Mouse (Mus musculus) ovary, postnatal 14 days (tissue): Measurements from ENCODE around the gene Zfp961.
"Not testable (repeated sequence)": the region's sequence is repeated elsewhere in the genome, so short reads cannot be mapped to it uniquely, and the experiment has no call there.

ENCODE experiments used
- DNase-seq: peaks from one replicate; pipeline ENCODE4 v3.0.0; 2022; ENCODE audit warnings: low spot score

Zfp961 gene

DNA sequence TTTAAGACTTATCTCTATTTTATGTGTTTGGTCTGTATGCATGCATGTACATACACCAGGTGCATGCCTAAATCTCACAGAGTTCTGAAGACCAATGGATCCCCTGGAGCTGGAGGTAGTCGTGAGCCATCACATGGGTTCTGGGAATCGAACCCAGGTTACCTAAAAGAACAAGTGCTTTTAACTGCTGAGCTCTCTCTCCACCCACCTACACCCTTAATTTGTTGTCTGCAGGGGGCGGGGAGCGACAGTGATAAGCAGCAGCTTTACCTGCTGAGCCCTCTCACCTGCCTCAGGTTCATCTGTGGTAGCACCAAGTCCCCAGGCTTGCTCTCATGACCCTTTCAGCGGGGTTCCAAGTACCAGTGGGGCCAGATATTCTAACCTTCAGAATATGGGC, 11.0 kb downstream of the Zfp961 start:
- no peak for DNase-seq

DNA sequence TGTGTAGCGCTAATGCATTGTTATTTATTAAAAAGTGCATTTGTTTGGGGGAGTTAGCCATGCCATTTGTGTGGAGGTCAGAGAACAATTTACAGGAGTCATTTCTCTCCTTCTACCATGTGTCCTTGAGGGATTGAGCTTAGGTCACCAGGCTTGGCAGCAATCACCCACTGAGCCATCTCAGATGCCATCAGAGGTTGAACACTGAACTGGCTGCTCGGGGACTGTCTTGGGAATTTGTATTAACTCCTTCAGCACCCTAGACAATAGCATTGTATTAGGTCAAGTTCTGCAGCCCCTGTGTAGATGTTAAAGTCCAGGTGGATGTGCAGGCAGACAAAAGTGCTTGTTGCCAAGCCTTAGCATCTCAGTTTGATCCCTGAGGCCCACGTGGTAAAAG, 13.2 kb downstream of the Zfp961 start:
- DNase-seq = no peak

DNA sequence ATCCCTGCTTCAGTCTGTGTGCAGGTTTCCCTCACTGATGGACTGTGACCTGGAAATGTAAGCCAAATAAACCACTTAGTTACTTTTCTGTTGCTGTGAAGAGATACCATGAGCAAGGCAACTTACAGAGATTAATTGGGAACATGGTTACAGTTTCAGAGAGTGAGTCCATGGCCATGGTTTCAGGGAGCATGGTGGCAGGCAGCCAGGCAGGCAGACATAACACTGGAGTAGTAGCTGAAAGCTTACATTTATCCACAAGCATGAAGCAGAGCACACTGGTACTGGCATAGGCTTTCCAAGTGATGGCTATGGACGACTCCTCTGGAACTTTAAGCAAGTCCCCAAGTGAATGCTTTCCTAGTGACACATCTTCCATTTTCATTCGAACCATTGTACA, 14.3 kb downstream of the Zfp961 start:
- no peak for DNase-seq

DNA sequence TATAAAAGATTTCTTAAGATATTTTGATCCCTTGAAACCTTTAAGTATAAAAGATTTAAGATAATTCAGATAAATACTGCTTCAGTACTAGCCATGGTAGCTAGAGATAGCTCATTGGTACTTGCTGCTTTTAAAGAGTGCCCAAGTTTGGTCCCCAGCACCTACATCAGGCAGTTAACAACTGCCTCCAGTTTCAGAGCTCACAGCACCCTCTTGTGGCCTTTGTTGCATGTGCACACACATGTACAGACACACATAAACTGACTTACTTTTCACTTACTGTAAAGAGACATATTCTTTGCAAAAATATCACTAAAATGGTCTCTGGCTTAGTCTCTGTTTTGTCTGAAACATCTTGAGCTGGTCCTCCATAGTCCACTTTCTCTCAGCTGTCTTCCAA, 15.6 kb downstream of the Zfp961 start:
- no peak for DNase-seq

DNA sequence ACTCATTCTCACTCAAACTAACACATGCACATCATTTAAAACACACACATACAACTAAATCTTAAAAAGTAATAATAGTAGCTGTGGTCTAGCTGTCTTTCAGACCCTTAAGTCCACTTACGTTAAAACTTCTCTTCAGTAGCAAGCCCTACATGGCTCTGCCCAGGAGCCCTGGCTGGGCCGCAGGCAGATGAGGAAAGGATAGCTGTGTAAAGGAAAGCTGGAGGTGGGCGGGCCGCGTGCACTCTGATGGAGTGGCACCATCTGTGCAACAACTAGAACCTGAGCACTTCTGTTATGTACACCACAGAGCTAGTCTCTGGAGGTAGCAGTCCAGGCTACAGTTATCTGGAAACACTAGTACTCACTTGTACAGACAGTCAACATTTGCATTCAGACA, 16.4 kb downstream of the Zfp961 start:
- DNase-seq = no peak

DNA sequence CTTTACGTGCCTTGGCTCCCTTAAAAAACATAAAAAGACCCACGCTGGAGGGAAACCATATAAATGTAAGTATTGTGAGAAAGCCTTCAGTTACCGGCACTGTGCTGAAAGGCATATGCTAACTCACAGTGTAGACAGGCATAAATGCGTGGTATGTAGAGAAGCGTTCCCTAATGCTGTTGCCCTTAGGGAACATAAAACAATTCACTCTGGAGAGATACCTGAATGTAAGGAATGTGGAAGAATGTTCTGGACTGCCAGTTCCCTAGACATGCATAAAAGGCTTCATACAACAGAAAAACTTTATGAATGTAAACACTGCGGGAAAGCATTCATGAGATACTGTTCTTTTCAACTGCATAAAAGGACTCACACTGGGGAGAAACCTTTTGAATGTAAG, 17.3 kb downstream of the Zfp961 start:
- DNase-seq = no peak

DNA sequence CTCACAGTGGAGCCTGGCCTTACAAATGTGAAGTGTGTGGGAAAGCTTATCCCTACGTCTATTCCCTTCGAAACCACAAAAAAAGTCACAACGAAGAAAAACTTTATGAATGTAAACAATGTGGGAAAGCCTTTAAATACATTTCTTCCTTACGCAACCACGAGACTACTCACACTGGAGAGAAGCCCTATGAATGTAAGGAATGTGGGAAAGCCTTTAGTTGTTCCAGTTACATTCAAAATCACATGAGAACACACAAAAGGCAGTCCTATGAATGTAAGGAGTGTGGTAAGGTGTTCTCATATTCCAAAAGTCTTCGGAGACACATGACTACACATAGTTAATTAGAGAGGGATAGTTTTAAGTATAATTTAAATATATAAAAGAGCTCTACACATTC, 17.8 kb downstream of the Zfp961 start:
- no peak for DNase-seq

DNA sequence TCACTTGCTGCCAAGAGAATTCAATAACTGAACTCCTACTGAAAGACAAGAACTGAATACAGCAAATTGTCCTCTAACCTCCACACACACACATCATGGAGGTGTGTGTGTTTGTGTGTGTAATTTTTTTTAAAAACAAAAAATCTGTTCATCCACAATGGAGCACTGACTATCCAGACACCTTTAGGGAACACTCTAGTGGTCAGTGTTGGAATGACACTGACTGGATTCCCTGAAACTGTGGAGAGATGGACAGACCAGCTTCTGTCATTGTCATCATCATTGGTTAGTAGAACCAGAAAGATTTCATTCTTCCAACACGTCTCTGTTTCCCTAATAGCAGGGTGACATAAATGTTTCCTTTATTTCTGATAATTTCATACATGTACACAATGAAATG, 21.1 kb downstream of the Zfp961 start:
- no peak for DNase-seq

DNA sequence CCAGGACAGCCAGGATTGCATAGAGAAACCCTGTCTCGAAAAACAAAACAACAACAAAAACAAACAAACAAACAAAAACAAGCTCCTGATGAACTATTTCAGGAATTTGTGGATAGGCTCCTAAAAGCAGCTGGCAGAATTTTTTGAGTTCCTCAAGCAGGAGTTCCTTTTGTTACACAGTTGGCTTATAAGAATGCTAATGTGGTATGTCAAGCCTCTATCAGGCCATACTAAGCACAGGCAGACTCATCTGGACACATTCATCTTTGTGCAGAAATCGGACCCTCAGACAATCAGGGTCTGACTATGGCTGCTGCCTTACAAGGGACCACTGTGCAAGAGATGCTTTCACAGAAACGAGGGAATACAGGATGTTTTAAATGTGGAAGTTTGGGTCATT, 23.4 kb downstream of the Zfp961 start:
- DNase-seq = no peak

DNA sequence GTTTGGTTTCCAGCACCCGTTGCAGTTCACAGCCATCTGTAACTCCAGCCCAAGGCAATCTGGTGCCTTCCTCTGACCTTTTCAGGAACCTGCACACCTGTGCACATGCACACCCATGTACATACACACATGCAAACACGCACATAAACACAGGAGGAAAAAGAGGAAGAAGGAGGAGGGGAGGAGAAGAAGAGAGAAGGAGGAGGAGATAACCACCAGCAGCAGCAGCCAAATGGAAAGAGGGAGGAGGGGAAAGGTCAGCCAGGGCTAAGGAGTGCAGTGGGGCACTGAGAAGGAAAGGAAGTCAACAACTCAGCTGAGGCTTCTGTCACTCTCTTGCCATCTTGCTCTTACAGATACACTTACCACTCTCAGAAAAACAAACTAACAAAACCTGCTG, 30.2 kb downstream of the Zfp961 start:
- DNase-seq = no peak

DNA sequence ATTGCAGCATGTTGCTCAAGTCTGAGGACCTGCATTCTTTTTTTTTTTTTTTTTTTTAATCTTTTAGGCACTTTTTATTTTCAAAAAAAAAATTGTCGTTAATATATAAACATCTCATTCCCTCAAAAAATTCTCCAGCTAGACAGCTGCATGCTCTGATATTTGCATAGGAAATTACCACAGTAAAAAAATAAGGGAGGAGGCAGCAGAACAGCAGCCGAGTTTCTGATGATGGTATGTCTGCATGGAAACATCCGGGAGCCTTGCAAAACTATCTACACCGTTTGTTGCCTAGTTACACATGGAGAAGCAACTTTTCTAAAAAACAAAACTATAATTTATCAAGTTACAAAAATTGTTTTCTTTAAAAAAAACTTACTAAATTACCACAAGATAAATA, 30.6 kb downstream of the Zfp961 start:
- no peak for DNase-seq

DNA sequence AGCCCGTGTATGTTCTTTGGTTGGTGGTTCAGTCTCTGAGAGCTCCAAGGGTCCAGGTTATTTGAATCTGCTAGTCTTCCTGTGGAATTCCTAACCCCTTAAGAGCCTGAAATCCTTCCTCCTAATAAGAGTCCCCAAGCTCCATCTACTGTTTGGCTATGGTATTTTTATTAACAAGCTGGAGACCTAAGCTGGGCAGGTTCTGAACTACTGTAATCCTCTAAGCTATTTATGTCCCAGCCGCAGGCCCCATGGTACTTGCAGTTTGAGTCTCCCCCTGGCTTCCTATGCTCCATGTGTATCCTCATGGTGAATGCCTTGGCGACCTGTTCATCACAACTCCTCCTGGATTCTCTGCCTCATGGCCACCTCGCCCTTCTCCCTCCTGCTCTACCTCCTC, 33.8 kb downstream of the Zfp961 start:
- no peak for DNase-seq

DNA sequence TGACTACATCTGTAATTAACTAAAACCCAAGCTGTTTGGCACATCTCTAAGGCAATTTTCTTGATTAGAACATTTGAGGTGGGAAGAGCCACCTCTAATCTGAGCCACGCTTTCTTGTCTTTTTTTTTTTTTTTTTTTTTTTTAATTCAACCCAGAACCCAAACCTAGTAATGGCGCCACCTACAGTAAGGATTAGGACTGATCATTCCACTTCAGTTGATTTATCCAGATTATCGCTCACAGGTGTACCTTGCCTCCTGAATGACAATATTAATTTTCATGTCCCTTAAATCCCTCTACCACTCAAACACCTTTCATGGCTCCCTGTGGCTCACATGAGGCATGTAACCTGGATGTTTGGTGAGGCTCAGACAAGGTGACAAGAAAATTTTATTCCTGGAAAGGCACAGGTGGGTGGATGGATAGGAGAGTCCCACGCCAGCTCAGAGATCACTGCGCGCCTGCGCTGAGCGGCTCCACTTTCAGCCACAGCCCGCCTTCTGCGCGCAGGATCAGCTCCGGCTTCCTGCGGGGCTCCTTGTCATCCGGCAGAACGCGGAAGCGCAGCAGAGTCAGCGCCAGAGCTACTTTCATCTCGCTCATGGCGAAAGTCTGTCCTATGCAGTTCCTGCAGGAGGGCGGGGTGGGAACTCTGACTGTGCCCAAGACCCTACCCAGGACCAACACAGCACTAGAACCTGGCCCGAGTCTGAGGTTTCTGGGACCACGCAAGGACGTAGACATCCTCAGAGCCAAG, 37.5 kb downstream of the Zfp961 start:
- no peak for DNase-seq

DNA sequence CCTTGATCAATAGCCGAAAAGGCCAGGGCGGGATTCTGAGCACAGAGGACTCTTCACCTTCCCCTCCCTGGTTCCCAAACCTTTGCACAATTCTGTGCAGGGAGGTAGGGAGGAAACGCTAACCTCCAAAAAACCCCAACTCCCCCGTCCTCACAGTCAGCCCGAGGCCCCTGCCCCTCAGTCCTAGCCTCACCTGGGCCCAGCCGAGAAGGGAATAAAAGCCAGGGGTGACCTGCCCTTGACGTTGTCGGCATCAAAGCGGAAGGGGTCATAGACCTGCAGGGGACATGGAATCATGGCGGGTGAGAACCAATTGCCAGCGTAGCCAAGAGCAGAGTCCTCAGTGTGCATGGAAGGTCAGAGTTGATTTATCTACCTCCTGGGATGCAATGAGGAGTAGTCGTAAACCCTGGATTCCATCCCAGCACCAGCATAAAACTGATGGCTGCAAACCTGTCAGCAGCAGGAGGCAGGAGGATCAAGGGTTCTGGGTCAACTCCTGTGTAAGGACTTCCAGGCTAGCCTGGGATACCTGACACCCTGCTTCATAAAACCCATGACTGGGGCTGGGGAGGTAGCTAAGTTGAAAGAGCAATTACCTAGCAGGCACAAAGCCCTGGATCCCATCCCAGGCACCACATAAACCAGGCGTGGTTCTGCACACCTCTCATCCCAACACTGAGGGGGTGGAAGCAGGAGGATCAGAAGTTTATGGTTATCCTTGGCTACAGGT, 38.2 kb downstream of the Zfp961 start:
- DNase-seq = no peak

DNA sequence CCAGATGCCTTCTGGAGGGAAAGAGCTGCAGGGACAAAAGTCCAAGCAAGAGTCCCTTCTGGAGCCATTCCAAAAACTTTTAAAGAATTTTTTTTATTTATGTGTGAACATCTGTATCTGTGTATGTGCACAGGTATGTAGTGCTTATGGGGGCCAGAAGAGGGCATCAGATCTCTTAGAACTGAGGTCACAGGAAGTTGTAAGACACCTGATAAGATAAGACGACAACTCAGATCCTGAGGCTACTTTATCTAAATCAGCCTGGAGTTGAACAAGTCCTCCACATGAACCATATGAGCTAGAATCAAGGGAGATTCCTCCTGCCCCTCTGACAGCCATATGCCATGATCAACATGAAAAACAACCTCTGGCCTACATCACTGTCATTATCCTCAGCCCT, 48.6 kb downstream of the Zfp961 start:
- DNase-seq = no peak

DNA sequence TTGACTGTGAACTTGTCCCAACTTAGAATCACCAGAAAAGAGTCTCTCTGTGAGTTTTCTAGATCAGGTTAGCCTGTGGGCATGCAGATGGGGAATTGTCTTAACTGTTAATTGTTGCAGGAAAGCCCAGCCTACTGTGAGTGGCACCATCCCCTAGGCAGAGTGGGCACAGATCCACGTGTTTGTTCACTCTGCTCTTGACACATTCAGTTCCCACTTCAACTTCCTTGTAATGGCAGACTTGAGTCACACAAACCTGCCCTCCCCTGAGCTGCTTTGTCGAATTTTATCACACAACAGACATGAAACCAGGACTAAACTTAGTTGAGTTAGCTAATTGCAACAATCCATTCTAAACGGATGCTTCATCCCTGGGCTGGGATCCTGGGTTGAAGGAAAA, 49.4 kb downstream of the Zfp961 start:
- no peak for DNase-seq

DNA sequence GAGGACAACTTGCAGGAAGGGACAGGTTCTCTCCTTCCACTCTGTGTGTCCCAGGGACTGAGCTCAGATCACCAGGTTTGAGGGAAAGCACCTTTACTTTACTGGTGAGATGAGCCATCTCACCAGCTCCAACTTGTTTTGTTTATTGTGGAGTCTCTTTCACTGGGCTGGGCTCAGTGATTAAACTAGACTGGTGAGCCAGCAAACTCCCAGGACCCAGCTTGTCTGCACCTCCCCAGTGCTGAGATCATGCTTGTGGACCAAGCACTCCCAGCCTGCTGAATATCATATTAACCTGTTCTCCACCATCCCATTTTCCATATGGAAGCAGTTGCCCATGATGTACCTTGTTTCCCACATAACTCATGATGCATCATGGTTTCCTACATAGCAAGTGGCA, 52.1 kb downstream of the Zfp961 start:
- DNase-seq = no peak

DNA sequence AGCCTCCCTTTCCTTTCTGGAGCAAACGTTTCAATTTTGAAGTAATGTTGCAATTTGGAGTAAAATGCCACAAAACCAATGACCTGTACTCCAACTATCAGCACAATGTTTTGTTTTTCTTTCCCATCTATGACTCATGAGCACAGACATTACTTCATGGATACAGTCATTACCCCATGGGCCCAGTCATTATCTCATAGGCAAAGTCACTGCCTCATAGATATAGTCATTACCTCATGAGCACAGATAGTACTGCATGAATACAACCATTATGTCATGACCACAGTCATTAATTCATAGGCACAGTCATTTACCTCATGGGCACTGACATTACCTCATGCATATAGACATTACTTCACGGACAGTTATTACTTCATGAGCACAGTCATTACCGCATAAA, 55.1 kb downstream of the Zfp961 start:
- DNase-seq = no peak

DNA sequence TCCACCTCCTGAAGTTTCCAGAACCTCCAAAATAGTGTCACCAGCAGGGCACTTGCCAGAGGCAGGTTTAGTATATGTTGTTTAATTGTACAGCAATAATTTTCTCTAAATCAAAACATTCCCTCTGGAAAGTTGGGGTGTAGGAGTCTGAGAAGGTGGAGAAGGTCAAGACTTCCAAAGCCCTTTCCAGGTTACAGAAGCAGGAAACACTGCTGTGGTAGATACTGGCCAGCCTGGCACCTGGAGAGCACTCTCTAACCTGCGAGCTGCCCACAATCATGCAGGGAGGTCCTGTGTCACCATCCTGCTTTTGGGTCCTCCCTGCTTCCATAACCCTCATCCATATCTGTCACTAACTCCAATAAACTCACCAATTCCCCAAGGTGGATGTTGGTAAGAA, 55.9 kb downstream of the Zfp961 start:
- DNase-seq = no peak

DNA sequence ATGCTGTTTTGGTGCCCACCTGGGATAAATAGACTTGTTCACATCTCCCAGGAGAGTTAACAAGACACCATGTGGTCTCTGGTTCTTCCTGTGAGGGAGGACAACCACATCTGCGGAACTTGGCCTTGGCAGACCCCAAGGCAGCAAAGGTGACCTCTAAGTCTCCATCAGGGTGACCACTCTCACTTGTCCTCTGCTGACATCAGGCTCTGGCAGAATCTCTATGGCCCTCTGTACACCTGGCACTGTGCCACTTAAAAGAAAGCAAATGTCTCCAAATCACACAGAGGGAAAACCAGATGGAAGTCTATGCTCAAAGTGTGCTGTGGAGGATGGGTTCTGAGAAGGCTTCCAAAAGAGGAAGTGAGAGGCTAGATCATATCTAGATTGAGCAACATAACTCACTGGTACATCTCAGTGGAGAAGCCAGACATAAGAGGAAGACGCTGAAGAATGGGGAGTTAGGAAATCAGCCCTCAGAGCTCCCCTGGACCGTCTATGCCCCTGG, 57.4 kb downstream of the Zfp961 start:
- no peak for DNase-seq

DNA sequence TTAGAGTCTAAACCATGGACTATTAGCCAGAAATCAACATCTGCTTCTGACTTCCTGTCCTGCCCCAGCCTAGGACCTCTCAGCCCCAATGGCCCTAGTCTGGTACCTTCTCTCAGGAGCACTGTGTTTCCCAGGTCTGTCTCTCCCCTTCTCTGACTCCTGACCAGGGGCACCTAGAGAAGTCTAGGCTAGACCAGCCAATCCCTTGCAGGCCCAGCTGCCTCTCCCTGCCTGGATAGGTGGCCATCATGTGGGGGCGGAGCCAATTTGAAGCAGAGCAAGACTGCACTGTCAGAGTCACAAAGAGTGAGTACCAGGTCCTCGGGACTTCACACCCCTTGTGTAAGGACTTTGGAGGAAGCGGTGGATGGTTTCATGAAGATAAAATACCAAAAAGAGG, 58.6 kb downstream of the Zfp961 start, which contains the start of gene Cyp4f18:
Gene Cyp4f18 (minus strand): TSS at position 154 of the 400 bp plus-strand sequence.
- no peak for DNase-seq

DNA sequence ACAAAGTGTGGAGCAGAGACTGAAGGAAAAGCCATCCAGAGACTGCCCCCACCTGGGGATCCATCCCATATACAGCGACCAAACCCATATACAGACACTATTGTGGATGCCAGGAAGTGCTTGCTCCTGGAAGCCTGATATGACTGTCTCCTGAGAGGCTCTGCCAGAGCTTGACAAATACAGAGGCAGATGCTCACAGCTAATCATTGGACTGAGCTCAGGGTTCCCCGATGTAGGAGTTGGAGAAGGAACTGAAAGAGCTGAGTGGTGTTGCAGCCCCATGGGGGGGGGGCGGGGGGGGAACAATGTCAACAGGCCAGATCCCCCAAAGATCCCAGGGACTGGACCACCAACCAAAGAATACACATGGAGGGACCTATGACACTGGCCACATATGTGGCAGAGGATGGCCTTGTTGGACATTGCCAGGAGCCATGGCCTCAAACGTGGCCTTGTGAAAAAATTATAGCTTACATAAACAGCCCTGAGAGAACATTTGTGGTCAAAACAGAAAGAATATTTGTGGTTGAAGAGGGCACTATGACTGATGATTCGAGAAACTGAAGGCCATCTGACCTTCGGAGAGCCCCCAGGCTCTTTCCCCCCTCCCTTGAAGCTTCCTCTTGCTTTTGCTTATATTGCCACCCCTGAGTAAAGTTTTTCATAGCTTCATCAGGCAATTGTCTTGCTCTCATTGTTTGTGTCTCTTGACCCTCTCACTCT, 62.8 kb downstream of the Zfp961 start:
- not testable (repeated sequence) for DNase-seq

DNA sequence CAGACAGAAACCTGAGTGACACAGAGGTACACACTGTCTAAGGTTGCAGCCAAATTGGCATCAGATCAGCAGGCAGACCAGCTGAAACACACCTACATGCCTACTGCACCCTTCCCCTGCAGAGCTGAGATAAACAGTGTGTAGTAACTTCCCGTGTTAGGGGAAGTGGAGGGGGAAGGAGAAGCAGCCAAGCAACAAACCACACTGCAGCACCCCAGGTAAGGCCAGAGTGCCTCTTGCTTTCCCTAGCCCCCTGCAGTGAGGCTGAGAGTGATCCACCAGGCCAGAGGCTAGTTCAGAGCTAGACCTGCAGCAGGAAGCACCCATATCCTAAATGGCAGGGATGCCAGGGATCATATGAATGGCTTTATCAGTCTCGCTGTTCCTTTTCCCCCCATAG, 66.5 kb downstream of the Zfp961 start:
- not testable (repeated sequence) for DNase-seq
